Mouse (Mus musculus): ENCODE results near the gene Defb18.
"Not testable (repeated sequence)": the region's sequence is repeated elsewhere in the genome, so short reads cannot be mapped to it uniquely, and the experiment has no call there.

Gene Defb18

DNA sequence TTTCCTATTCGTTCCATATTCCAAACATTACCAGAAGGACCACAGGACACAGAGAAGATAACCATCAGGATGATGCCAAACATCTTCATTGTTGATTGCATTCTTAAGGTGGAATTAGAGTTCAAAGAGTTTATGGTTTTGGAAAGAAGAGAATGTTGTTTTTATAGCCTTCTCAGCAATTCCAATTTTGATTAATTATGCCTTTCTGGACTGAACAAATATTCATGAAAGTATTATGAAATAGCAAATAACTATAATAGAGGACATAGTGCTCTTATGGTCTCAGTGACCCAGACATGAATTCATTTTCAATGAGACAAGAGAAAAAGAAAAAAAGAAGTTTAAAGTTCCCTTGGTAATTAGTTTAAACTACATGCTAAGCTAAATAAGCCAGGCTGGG lies at the start of gene Defb18:
Defb18 (minus strand) TSS at position 101 of the 400 bp plus-strand sequence.
- no peak for DNase-seq (ENCODE audit: low read depth, low spot score)

DNA sequence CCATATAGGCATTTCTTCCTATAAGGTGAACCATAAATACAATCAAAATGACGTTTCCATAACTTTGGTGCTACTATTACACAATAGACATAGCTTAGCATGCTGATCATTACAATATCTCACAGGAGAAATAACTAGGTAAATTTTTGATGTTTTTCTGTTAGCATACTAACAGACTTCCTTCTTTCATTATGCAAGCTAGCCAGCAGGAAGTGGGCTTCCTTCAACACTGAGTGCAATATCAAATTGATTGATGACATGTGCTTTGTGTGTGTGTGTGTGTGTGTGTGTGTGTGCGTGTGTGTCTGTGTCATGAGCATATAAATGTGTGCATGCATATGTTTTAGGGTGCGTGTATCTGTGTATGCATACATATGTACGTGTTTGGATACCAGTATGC lies 33.9 kb upstream of the Defb18 start:
- DNase-seq (ENCODE audit: low read depth, low spot score) = no peak

DNA sequence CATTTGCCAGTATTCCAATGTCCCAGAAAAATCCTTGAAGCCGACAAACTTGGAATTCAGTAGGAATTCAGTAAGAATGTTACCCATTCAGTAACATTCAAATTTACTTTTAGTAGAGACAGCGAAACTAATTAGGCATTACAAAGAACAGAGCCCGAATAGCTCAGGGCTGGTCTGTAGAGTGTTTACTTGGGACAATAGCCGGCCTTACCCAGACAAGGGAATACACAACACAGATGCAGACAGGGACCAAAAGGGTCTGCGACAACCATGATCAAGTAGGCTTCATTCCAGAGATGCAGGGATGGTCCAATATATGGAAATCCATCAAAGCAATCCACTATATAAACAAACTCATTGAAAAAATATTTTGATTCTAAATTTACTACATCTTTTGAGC lies 31.6 kb upstream of the Defb18 start:
- DNase-seq (ENCODE audit: low read depth, low spot score) = no peak

- no peak for DNase-seq (ENCODE audit: low read depth, low spot score)
Measured at GRCm38 (mm10) chr1:18265038-18265437, 27.8 kb upstream of the Defb18 start, which contains the start of gene Defb41. Gene Defb41 (minus strand): TSS chr1:18265138.

GRCm38 (mm10) chr1:18245801-18246580 lies 8.7 kb upstream of the Defb18 start:
- DNase-seq (ENCODE audit: low read depth, low spot score) = not testable (repeated sequence)

DNA sequence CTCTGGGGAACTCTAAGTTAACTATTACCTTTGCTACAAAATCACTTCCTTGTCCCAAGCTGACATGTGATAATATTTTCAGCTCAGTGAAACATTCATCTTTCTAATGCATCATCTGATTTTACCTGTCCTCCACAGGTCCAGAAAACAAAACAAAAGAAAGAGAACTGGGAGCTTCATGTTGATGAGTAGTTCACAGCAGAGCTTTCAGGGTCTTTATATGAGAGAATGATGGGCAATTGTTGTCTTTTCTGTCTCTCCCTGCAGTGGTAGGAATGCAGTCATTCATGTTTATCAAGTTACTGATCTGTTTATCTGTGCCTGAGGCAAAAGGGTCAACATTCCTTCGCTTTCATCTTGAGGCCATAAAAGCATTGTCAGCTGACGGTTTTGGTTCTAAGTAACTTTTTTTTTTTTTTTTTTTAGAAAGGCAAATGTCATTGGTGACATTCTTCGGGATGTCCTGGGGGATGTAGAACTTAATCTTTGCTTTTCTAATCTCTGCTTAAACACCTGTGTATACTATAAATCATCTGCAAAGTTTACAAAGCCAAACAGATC lies 13.8 kb downstream of the Defb18 start:
- no peak for DNase-seq (ENCODE audit: low read depth, low spot score)

DNA sequence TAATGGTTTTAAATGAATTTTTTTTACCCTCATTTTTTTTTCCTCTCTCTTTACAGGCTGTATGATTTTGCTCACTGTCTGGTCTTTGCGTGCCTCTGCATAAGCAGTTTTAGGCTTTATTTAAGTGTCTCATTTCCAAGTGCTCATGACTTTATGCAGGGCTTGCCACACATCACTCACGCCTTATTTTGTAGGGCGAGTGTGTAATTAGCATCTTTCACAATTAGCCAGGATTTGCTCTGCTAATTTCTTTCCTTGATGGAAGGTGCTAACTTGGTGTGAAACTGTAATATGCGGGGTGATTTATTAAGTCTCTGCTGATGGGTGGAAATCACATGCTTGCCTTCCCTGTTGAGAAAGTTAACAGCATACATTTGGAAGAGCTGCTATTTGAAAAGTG lies 45.5 kb downstream of the Defb18 start:
- DNase-seq (ENCODE audit: low read depth, low spot score) = no peak

DNA sequence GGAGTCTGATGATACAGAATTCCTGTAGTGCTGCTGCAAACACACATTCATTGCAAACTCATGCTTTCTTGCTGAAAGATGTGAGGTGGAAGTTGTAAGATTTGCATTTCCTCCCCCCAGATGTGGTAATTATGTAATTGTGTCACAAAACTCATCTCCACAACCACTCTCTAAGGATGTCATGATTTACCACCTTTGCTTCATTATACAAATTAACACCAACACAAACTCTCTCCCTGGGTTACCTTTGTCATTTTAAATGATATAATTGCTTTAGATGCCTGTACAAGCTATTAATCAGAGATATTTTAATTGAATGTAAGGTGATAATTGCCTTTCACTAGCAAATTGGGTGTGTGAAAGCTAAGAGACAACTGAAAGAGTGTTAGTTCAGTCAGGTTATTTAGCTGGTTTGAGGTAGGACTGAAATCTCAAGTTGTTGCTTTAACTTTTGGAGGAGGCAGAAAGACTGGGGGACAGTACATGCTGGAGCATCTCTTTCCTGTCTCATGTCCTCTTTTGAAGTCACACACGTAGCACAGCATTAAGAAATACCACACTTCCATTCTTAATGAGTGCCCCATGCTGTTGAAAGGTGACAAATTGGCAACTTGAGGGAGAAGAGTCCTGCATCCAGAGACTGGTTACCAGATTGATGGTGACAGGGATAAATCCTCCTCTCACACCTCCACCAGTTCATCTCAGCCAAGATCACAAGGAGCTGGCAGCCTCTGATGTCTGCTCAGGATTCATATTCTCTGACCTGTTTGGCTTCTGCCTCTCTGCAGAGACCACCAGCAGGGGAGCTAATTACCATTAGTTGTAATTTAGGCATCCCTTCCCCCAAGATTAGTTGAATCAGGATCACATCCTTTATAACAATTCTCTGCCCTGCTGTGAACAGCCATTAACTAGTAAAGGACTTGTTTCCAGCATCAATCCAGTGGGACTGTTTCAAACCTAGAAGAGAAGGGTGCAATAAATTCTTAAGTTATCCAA lies 46.2 kb downstream of the Defb18 start:
- DNase-seq (ENCODE audit: low read depth, low spot score) = no peak

Measured in brain, embryonic 18.5 days (tissue).